Mouse (Mus musculus): Measurements from ENCODE around the gene Gm45208.

- TF ChIP-seq CTCF (IDR thresholded peaks at IDR 0.05; ENCODE audit: control insufficient read depth, insufficient read depth, insufficient read length) (no peak), USF1 (IDR thresholded peaks at IDR 0.05; ENCODE audit: low read depth) (no peak), FOSL1 (IDR thresholded peaks at IDR 0.05; ENCODE audit: insufficient read depth, low read length, poor library complexity, severe bottlenecking) (no peak)
Measured at GRCm38 (mm10) chrX:7744940-7745339, 22.9 kb downstream of the Gm45208 start.
